Mouse (Mus musculus) cortical plate, adult 2 months (tissue): ENCODE data around the gene Gm44965.

Experiments
- CTCF ChIP-seq: fragments of 200-500 bp; IDR thresholded peaks from 2 replicates; pipeline ENCODE4 v1.5.1; 2011; ENCODE audit warnings: mild to moderate bottlenecking, control low read depth, low read length; ENCODE audit not compliant: insufficient read depth; ENCODE audit errors: extremely low read depth
- POLR2A ChIP-seq: fragments of 200-500 bp; IDR thresholded peaks from 2 replicates; pipeline ENCODE4 v1.6.1; 2011; ENCODE audit warnings: mild to moderate bottlenecking, low read length, control low read depth; ENCODE audit not compliant: insufficient read depth; ENCODE audit errors: extremely low read depth

- TF ChIP-seq CTCF (no peak), POLR2A (peak; percentile 58; the same call in 1 of the 2 replicates)
These were observed 450 bp downstream of the Gm44965 start for GRCm38 (mm10) chr6:48594043-48594738.
